Mouse (Mus musculus): ENCODE measurements around the gene Gm5580.
"Not testable (repeated sequence)": the region's sequence is repeated elsewhere in the genome, so short reads cannot be mapped to it uniquely, and the experiment has no call there.

The Gm5580 gene

DNA sequence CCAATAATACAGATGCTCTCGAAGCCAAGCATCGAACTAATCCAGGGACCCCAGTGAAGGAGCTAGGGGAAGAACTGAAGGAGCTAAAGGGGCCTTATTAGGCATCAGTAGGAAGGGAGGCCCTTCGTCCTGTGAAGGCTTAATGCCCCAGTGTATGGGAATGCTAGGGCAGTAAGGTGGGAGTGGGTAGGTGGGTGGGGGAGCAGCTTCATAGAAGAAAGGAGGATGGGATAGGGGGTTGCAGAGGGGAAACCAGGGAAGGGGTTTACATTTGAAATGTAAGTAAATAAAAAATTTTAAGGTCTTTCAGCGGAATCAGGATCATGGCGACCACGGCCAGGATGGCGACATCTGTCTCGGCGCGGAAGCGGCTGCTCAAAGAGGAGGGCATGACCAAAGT is at the start of gene Gm5580:
TSS of gene Gm5580 (plus strand) at position 301 of the 400 bp plus-strand sequence.
- not testable (repeated sequence) for DNase-seq (ENCODE audit: low spot score in 2 of 2)

DNA sequence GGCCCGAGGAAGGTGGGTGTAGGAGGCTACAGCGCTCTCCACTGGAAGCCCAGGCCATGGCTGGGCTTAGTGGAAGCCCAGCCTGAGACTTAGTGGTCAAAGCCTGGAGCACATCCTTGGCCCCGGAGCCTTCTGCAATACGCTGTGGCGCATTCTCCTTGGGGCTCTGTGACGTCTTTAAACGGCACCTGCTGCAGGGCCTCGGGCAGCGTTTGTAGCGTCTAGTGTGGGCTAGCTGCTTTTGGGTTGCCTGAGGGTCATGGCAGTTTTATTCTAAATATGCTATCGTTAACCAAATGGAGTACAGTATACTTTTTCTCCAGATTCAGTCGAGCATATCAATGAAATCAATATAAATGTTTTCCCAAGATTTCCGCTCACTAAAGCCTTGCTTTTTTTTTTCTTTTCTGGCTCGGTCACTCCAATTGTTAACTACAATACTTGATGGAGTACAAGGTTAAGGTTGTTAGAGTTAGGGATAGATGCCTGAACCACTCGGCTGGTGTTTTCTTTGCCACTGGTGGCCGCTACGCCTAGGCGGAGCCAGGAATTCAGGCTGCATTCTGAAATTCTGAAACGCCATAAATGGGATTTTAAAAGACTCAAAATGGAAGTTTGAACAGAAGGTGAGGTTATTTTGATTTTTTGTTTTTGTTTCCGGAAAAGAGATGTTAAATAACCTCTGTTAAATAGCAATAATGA is 44.5 kb upstream of the Gm5580 start, which contains the start of gene Olfr212:
TSS of gene Olfr212 (plus strand) at position 215 of the 702 bp plus-strand sequence.
- not testable (repeated sequence) for DNase-seq (ENCODE audit: low spot score in 2 of 2)

DNA sequence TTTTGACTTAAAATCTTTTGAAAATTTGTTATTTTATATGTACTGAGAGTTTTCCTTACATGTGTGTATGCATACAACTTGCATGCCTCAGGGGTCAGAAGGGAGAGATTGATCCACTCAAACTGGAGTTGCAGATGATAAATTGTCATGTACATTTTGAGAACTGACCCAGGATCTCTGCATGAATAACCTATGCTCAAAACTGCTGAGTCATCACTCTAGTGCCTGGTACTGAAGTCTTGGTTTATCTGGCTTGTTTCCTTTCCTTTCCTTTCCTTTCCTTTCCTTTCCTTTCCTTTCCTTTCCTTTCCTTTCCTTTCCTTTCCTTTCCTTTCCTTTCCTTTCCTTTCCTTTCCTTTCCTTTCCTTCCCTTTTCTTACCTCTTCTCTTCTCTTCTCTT is 36.1 kb upstream of the Gm5580 start:
- DNase-seq (ENCODE audit: low spot score in 2 of 2): no peak

DNA sequence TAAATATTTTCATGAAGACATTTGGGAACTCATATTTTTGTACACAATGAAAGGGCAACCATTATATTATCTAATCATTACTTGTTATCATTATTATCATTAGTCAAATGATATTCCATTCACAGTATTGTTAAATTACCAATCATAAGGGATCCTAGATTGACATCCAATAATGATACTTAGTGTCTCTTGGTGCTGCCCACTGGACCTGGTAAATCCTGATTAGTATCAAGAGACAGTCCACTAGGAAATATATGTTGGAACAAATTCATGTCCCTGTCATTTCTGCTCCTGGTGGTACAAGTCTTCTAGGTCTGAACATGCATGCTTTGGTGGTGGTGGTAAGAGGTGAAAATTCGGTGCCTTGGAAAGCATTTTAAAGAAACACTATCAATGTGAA is 12.8 kb upstream of the Gm5580 start, which contains the start of gene Olfr213:
TSS of gene Olfr213 (plus strand) at position 301 of the 400 bp plus-strand sequence.
- no peak for DNase-seq (ENCODE audit: low spot score in 2 of 2)

DNA sequence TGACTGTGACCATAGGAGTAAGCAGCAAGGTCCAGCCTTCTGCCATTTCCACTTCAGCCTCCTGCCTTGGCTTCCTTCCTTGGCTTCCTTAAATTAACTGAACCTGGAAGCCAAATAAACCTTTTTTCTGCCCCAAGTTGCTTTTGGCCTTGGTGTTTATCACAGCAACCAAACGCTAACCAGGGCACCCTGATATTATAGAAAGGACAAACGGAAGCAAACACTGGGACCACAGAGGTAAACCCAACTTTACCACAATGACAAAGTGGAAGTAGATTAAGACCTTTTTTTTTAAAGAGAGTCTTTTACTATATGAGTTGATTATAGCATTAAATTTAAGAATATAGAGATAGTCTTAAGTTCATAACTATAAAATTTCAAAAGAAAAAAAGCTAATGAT is 8.4 kb upstream of the Gm5580 start:
- no peak for DNase-seq (ENCODE audit: low spot score in 2 of 2)

DNA sequence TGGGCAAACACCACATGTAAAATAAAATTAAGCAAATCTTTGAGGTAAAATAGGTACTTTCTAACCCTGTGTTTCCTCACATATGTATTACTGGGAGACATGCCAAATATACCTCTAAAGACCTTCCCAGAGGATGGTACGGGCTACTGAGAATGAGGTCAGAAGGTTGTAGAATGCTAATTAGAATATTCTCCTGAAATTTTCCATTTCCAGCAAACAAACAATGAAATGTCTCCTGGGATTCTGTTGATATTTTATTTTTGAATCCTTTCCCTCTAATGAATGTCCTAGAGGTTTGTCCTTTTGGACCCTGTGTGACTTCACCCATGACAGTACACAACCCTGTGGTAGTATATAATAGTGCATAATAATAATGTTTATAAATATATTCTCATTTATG is 3.0 kb downstream of the Gm5580 start, which contains the start of gene Olfr214:
TSS of gene Olfr214 (plus strand) at position 301 of the 400 bp plus-strand sequence.
- no peak for DNase-seq (ENCODE audit: low spot score in 2 of 2)

DNA sequence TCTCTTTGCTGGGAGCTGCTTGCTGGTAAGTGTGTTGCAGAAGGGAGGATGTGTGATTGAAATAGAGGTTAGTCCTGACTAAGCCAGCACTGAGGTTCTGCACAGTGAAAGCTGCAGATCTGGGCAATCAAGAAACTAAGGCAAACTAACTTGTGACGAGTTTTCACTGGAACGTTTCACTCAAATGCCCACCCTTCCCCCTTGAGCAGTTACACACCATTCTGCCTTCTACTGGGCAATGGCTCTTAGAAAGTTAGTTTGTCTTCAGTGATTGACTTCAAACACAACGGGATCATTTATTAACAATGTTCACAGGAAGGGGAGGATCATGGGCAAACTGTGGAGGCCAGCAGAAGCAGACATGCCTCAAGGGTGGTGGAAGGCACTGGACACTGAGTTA is 4.0 kb downstream of the Gm5580 start:
- DNase-seq (ENCODE audit: low spot score in 2 of 2): no peak

DNA sequence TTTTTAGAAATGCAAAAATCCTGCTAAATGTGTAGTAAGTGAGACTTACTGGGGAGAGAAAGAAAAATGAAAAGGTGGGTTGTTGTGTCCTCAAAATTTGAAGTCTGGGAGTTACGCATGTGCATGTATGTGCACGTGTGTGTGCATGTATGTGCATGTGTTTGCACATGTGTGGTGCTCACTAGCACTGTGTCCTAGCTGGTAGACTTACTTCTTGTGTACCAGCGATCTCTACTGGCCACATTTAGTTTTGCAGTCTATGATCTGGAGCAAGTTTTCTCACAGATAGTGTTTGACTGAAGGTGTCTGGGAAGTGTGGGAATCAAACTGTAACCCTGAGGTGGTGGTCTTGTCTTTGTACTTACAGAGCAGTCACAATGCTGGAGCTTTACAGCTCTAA is 18.9 kb downstream of the Gm5580 start:
- DNase-seq (ENCODE audit: low spot score in 2 of 2): peak in 1 of 2 experiments; percentile 11

DNA sequence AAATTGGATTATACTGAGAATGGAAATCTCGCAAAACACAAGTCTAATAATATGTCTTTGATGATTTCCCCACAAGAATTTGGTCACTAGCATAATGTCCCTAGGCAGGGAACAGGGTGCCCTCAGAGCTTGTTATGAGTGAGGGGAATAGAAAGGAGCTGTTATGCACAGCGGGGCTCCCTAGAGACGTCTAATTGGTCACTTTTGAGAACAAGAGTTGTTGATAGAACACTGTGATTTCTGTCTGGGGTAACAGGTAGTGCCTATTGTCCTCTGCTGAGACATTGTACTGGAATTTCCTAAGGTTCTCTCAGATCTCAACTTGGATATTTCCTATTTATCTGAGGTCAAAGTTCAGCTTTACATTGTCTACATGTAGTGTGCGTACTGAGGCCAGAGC is 33.2 kb downstream of the Gm5580 start, which contains the start of gene Olfr215:
TSS of gene Olfr215 (minus strand) at position 101 of the 400 bp plus-strand sequence.
- DNase-seq (ENCODE audit: low spot score in 2 of 2): no peak

DNA sequence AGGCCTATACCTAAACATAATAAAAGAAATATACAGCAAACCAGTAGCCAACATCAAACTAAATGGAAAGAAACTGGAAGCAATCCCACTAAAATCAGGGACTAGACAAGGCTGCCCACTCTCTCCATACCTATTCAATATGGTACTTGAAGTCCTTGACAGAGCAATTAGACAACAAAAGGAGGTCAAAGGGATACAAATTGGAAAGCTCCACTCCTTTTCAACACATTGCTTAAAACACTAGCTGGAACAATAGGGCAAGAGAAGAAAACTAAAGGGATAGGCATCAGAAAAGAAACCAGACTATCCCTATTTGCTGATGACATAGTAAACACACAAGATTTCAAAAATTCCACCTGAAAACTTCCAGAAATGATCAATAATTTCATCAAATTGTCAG is 50.0 kb downstream of the Gm5580 start:
- DNase-seq (ENCODE audit: low spot score in 2 of 2): not testable (repeated sequence)

All from frontal cortex, postnatal 10 days (tissue).